Mouse (Mus musculus): Measurements from ENCODE around the gene Mecom.

GRCm38 (mm10) chr3:30330021-30330420 lies 217.8 kb downstream of the Mecom start:
- no peak for TF ChIP-seq TAL1 (IDR thresholded peaks at IDR 0.05; ENCODE audit: low read length)
- no peak for TF ChIP-seq GATA1 (IDR thresholded peaks at IDR 0.05; ENCODE audit: low read length)
